Mouse (Mus musculus) G1E (cell line): ENCODE measurements around the gene Ntm. TPM values are rescaled to one million over a fixed set of nuclear protein-coding genes. Genes with fewer than 3 reads are reported as not detected.

Experiments used
- ATAC-seq: 2 replicates; pipeline ENCODE4 v1.8.0; 2016; ENCODE audit warnings: mild to moderate bottlenecking; ENCODE audit not compliant: insufficient number of reproducible peaks, poor library complexity, low FRiP score, severe bottlenecking; ENCODE audit errors: extremely low read depth
- DNase-seq: peaks from one replicate; pipeline ENCODE4 v3.0.0; 2012; ENCODE audit warnings: low spot score
- H3K27me3 ChIP-seq: 2 replicates; pipeline ENCODE4 v1.6.1; 2012; ENCODE audit warnings: mild to moderate bottlenecking, low read length, inconsistent platforms; ENCODE audit not compliant: insufficient read depth
- H3K36me3 ChIP-seq: replicated peaks from 2 replicates; pipeline ENCODE3; 2012; ENCODE audit warnings: mild to moderate bottlenecking, inconsistent platforms
- H3K4me1 ChIP-seq: 2 replicates; pipeline ENCODE4 v1.6.1; 2012; ENCODE audit warnings: low read depth, low read length, inconsistent platforms, mixed read lengths; ENCODE audit not compliant: insufficient read depth
- H3K4me3 ChIP-seq: 2 replicates; pipeline ENCODE4 v1.5.1; 2012; ENCODE audit warnings: low read depth, mild to moderate bottlenecking, inconsistent platforms, low read length, moderate library complexity, mixed read lengths
- H3K9me3 ChIP-seq: replicated peaks from 2 replicates; pipeline ENCODE4 v1.6.1; 2012; ENCODE audit warnings: inconsistent platforms
- CTCF ChIP-seq: IDR thresholded peaks from 2 replicates; pipeline ENCODE4 v1.5.1; 2012; ENCODE audit warnings: low read depth, low read length, inconsistent platforms, mixed read lengths
- GATA1 ChIP-seq: IDR thresholded peaks from 2 replicates; pipeline ENCODE4 v1.6.1; 2012; ENCODE audit warnings: borderline replicate concordance, low read length, inconsistent platforms, mixed read lengths
- GATA2 ChIP-seq: IDR thresholded peaks from 2 replicates; pipeline ENCODE4 v1.6.1; 2012; ENCODE audit warnings: low read depth, low read length, inconsistent platforms, borderline replicate concordance
- POLR2AphosphoS5 ChIP-seq: IDR thresholded peaks from 2 replicates; pipeline ENCODE4 v1.6.1; 2012; ENCODE audit warnings: low read depth, low read length, inconsistent platforms; ENCODE audit not compliant: insufficient replicate concordance
- TAL1 ChIP-seq: conservative IDR thresholded peaks from 2 replicates; pipeline ENCODE4 v1.6.1; 2012; ENCODE audit warnings: low read depth, low read length, inconsistent platforms, mixed read lengths
- polyA plus RNA-seq: library from polyadenylated mRNA; stranded (reverse); fragments of >175 nt; gene quantifications from 2 replicates; pipeline ENCODE4 v1.2.3, GENCODE M21; 2012
- total RNA-seq, 2 experiments: library from RNA; stranded (forward) in 1 of 2; stranded (reverse) in 1 of 2; fragments of 200-1000 nt in 1 of 2; fragments of >200 nt in 1 of 2; fragmentation: Nextera tagmentation in 1 of 2; gene quantifications; 2 replicates each; pipeline ENCODE4 v1.2.3; 2014 to 2017

Gene Ntm
- total and polyA plus RNA-seq, 3 experiments = 0.11 TPM; not detected in 2

DNA sequence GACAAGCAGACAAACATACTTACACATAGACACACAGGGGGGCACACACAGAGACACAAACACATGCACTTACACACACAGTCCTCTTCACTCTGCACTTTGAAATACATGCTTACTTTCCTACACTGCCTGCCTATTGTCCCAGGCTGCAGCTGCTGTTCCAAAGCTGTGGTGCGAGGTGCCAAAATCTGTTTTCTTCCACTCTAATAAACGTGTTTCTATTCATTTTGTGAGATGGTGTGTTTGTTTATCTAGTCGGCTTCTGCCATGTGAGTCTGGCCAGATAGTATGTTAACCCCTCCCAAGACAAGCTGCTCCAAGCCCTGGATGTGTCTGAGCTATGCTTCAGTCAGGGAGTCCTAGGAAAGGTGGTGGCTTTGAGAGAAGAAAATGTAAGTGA lies 700.1 kb downstream of the Ntm start:
- Histone ChIP-seq H3K36me3 (no peaks in the 10 kb centered on the region), H3K9me3 (peaks cover 5% of the 10 kb centered on the region), H3K27me3 (no peaks in the 10 kb centered on the region), H3K4me3 (no peak overlapping the region), H3K4me1 (no peaks in the 10 kb centered on the region)
- TF ChIP-seq GATA2 = no peak
- no peak for TF ChIP-seq CTCF
- no peak for TF ChIP-seq POLR2AphosphoS5
- TF ChIP-seq TAL1 = no peak
- no peak for TF ChIP-seq GATA1
- ATAC-seq (no peak), DNase-seq (no peak)

GRCm38 (mm10) chr9:29252866-29253265 lies 710.1 kb downstream of the Ntm start:
- H3K4me1 ChIP-seq = no peaks in the 10 kb centered on the region
- H3K27me3 ChIP-seq = no peaks in the 10 kb centered on the region
- TF ChIP-seq GATA2 (no peak), GATA1 (no peak), CTCF (no peak), POLR2AphosphoS5 (no peak), TAL1 (no peak)
- ATAC-seq (no peak), DNase-seq (no peak)
- H3K36me3 ChIP-seq = no peaks in the 10 kb centered on the region
- 0 out of 2 replicates have a peak, but pooled peaks cover 2% of the 10 kb centered on the region for H3K9me3 ChIP-seq
- H3K4me3 ChIP-seq = no peak overlapping the region

DNA sequence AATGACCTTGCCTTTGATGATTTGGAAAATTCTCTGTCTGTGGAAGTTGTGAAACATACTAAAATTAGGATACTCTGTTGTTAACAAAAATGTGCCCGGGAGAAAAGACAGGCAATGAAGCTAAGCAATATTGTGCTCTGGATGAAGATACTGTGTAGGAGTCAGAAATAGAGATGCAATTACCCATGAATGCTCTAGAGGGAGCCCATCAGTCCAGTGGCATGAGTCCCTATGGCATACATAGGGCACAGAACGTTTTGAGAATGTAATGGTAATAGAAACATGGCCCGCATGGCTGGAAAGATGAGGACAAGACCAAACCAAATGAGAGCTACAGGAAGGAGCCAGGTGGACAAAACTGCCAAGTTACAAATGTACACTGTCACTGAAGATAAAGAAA lies 712.1 kb downstream of the Ntm start:
- ATAC-seq (no peak), DNase-seq (no peak)
- no peaks in the 10 kb centered on the region for H3K4me1 ChIP-seq
- H3K36me3 ChIP-seq = no peaks in the 10 kb centered on the region
- 0 out of 2 replicates have a peak, but pooled peaks cover 3% of the 10 kb centered on the region for H3K9me3 ChIP-seq
- H3K27me3 ChIP-seq = no peaks in the 10 kb centered on the region
- no peak overlapping the region for H3K4me3 ChIP-seq
- TF ChIP-seq GATA2 (no peak), CTCF (no peak), POLR2AphosphoS5 (no peak), TAL1 (no peak), GATA1 (no peak)

DNA sequence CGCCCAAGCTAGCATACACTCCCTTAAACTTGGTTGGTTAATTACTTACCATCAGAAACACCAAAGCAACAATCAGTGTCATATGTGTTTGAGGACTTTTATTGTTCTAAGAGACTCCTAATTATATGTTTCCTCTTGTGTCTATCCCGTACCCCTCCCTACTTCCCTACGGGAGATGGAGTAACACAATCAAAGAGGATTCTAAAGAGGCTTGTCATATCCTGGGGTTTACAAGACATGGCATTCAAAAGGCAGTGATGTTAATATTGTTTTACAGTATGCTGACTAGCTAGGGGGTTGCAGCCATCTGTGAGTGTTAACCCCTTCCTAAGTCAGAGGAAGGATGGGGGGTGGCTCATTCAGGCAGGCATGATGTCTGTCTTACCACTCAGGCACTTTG lies 715.1 kb downstream of the Ntm start:
- H3K4me1 ChIP-seq = no peaks in the 10 kb centered on the region
- no peak overlapping the region for H3K4me3 ChIP-seq
- TF ChIP-seq POLR2AphosphoS5 (no peak), CTCF (no peak), TAL1 (no peak), GATA2 (no peak), GATA1 (no peak)
- no peaks in the 10 kb centered on the region for H3K36me3 ChIP-seq
- ATAC-seq = no peak
- peaks cover 5% of the 10 kb centered on the region; the same call in 1 of the 2 replicates for H3K9me3 ChIP-seq
- H3K27me3 ChIP-seq = no peaks in the 10 kb centered on the region
- DNase-seq = no peak

DNA sequence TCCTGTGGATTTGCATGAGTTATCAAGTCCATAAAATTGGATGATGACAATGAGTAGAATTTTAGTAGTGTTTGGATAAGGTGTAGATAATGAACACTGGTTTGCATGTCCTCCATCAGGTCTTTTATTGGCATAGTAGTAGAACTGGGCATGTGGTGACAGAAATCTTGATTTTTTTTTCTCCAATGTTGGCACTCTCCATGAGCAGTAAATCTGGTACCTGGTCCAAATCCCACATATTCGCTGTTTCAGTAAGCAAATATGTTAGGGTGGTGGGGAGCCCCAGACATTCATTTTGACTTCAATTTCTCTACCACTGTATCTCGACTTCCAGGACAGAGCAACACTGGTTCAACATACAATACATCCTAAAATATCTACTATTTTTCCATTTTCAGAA lies 718.9 kb downstream of the Ntm start:
- Histone ChIP-seq H3K4me1 (no peaks in the 10 kb centered on the region), H3K9me3 (peaks cover 5% of the 10 kb centered on the region; the same call in 1 of the 2 replicates), H3K36me3 (no peaks in the 10 kb centered on the region), H3K4me3 (no peak overlapping the region), H3K27me3 (no peaks in the 10 kb centered on the region)
- DNase-seq (no peak), ATAC-seq (no peak)
- no peak for TF ChIP-seq GATA2
- no peak for TF ChIP-seq TAL1
- no peak for TF ChIP-seq GATA1
- no peak for TF ChIP-seq POLR2AphosphoS5
- TF ChIP-seq CTCF = no peak

- TF ChIP-seq GATA1 = no peak
- TF ChIP-seq POLR2AphosphoS5 = no peak
- TF ChIP-seq CTCF = no peak
- no peak for TF ChIP-seq GATA2
- no peak for TF ChIP-seq TAL1
- Histone ChIP-seq H3K4me3 (no peak overlapping the region), H3K27me3 (no peaks in the 10 kb centered on the region), H3K36me3 (no peaks in the 10 kb centered on the region), H3K9me3 (peaks cover 3% of the 10 kb centered on the region; the same call in 1 of the 2 replicates), H3K4me1 (no peaks in the 10 kb centered on the region)
- no peak for DNase-seq
- ATAC-seq = no peak
These were observed 720.2 kb downstream of the Ntm start for GRCm38 (mm10) chr9:29242497-29243422.

GRCm38 (mm10) chr9:29240797-29241196 lies 722.1 kb downstream of the Ntm start:
- H3K36me3 ChIP-seq = no peaks in the 10 kb centered on the region
- no peak for ATAC-seq
- H3K27me3 ChIP-seq = no peaks in the 10 kb centered on the region
- no peak for DNase-seq
- no peak overlapping the region for H3K4me3 ChIP-seq
- H3K4me1 ChIP-seq = no peaks in the 10 kb centered on the region
- H3K9me3 ChIP-seq = peaks cover 5% of the 10 kb centered on the region; the same call in 1 of the 2 replicates
- no peak for TF ChIP-seq TAL1
- no peak for TF ChIP-seq GATA2
